Mouse (Mus musculus) cerebellum, postnatal 10 days (tissue): ENCODE measurements at regions not wholly inside any gene's neighbourhood (a gene's known extent, or its start where the extent isn't known, plus 50 kb on each side); places are given as distances from the start of the nearest gene placed in this dataset.
"Not testable (repeated sequence)": the region's sequence is repeated elsewhere in the genome, so short reads cannot be mapped to it uniquely, and the experiment has no call there.

Experiments
- DNase-seq, 2 experiments: peaks; one replicate each; pipeline ENCODE4 v3.0.0; 2021; ENCODE audit warnings: mixed read lengths in 2 of 2

- DNase-seq = no peak
Observed at GRCm38 (mm10) chr1:145910637-145911369, 583.8 kb upstream of the Brinp3 start.

DNA sequence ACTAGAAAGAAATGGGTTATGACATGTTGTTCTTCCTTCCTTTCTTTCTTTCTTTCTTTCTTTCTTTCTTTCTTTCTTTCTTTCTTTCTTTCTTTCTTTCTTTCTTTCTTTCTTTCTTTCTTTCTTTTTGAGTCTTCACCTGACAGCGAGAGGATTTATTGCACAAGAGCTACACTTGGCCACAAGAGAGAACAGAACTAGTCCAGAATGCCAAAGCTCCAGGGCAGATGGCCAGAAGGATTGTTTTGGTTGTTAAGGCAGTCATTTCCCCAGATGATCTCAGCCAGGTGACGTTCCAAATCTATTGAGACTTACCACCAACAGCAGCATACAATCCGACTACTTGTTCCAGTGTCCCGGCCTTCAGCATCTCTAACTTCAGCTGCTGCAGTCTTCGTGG lies 558.8 kb upstream of the Brinp3 start:
- DNase-seq = peak; percentile 28 to 38

GRCm38 (mm10) chr1:145957762-145958161 lies 536.8 kb upstream of the Brinp3 start:
- not testable (repeated sequence) for DNase-seq

- DNase-seq = no peak
Observed at GRCm38 (mm10) chr1:145962303-145962702, 532.3 kb upstream of the Brinp3 start.

DNA sequence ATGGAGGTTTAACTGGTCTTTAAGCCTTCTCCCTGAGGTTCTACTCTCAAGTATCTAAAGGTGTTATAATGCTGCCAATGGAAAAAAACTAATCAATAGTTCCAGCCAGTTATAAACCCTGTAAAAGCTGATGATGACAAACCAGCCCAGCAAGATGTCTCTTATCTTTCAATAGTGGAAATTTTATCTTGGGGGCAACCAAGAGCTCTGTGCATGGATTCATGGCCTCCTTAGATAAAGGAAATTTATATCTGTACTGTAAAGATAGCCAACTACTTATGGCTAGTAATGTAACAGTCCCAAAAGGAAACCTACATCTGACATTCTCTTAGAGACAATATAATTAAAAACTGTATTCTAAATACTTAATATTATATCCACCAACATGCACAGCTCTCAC lies 526.5 kb upstream of the Brinp3 start:
- no peak for DNase-seq

GRCm38 (mm10) chr1:145972416-145972815 lies 522.1 kb upstream of the Brinp3 start:
- no peak for DNase-seq

GRCm38 (mm10) chr1:146002010-146002409 lies 492.6 kb upstream of the Brinp3 start:
- DNase-seq = no peak

- no peak for DNase-seq
Observed at GRCm38 (mm10) chr1:146015075-146015474, 479.5 kb upstream of the Brinp3 start.

- no peak for DNase-seq
Observed at GRCm38 (mm10) chr1:146026660-146027059, 467.9 kb upstream of the Brinp3 start.

- peak; percentile 97 for DNase-seq
Observed at GRCm38 (mm10) chr1:146027650-146028049, 466.9 kb upstream of the Brinp3 start.

GRCm38 (mm10) chr1:146032396-146032795 lies 462.2 kb upstream of the Brinp3 start:
- not testable (repeated sequence) for DNase-seq

DNA sequence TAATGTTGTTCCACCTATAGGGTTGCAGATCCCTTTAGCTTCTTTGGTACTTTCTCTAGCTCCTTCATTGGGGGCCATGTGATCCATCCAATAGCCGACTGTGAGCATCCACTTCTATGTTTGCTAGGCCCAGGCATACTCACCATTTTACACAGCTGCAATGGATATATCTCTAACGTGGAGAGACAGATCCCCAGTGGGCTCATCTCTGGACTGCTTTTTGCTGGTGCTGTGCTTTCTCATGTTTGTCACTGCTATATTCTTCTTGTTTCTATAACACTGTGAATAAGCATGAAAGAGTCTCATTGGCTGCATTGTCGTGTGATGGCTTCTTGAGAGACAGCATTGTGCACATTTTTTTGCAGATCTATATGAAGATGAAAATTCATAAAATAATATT lies 461.6 kb upstream of the Brinp3 start:
- DNase-seq = not testable (repeated sequence)

DNA sequence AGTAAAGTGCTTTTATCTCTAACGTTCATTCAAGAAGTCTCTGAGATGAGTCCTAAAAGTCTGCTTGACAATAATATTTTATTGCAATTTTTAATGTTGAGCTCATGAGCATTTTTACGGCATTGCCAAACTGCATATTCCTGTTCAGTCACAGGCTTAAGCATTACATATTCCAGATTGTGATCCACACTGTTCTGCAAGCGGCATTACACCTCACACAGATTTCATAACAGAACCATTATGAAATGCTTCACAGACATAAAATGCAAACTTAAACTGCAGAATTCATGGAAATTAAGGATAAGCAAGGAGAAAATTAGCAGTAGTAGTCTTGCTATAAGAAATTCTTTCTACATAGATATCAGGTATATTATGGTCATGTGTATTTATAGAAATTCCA lies 442.1 kb upstream of the Brinp3 start:
- no peak for DNase-seq
